Mouse (Mus musculus): Measurements from ENCODE around the gene Exosc2.

GRCm38 (mm10) chr2:31688074-31688925 is 17.8 kb downstream of the Exosc2 start, which contains the start of gene Abl1:
- TF ChIP-seq CTCF (IDR thresholded peaks at IDR 0.05; ENCODE audit: low read depth, low read length) (no peak), POLR2A (IDR thresholded peaks at IDR 0.05; ENCODE audit: borderline replicate concordance, low read depth, low read length) (no peak)
